Mouse (Mus musculus) cerebellum, adult 9-10 months (tissue): Measurements from ENCODE around the gene Htr3b.

Source experiments
- DNase-seq: peaks from one replicate; pipeline ENCODE4 v3.0.0; 2022

The Htr3b gene

GRCm38 (mm10) chr9:48916011-48916788 is 48.6 kb downstream of the Htr3b start:
- DNase-seq, result no peak

GRCm38 (mm10) chr9:48910885-48911537 is 53.8 kb downstream of the Htr3b start, which contains the start of gene Htr3a:
Gene Htr3a (minus strand): TSS chr9:48911099.
- DNase-seq, result peak; percentile 75

GRCm38 (mm10) chr9:48904421-48904820 is 60.4 kb downstream of the Htr3b start:
- no peak for DNase-seq

GRCm38 (mm10) chr9:48903766-48904165 is 61.0 kb downstream of the Htr3b start:
- DNase-seq, result no peak

- no peak for DNase-seq
Measured at GRCm38 (mm10) chr9:48898551-48898950, 66.2 kb downstream of the Htr3b start.

- DNase-seq, result no peak
Measured at GRCm38 (mm10) chr9:48895819-48896536, 68.8 kb downstream of the Htr3b start.

GRCm38 (mm10) chr9:48894755-48895154 is 70.0 kb downstream of the Htr3b start:
- DNase-seq, result no peak

GRCm38 (mm10) chr9:48893986-48894385 is 70.8 kb downstream of the Htr3b start:
- DNase-seq, result peak; percentile 54

GRCm38 (mm10) chr9:48889093-48889492 is 75.7 kb downstream of the Htr3b start:
- no peak for DNase-seq
